Mouse (Mus musculus): ENCODE data around the gene Upk1b. TPM values are rescaled to one million over a fixed set of nuclear protein-coding genes. Genes with fewer than 3 reads are reported as not detected.
A peak's percentile ranks its signal among the peaks of the same experiment; 100 is the strongest.

Gene Upk1b
- total and polyA plus RNA-seq, 2 experiments from 2014 or later, result 1.2 to 2.0 TPM

DNA sequence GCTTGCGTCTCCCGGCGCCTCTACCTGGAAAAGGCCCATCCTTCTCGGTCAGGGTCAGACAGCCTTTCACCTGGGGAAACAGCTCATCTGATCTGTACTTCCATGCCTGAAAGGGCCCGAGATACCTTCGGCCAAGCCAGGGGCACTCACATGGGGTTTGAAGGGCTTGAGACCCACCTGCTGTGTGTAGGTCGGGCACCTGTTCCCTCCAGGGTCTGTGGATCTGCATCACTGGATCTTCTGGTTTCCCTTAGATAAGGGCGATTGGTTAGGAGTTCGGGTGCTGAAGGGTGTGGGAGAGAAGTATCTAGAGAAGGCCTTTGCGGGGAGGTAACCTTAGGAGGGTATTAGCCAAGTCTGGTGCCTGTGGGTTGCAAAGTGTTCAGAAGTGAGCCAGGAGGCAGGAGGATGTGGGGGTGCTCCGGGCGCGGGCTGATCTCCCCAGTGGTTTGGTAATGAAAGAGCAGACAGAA lies 57.4 kb downstream of the Upk1b start:
- peak overlapping the region; percentile 74 for H3K9ac ChIP-seq (replicated peaks; ENCODE audit: low read length)
- H3K4me2 ChIP-seq (ENCODE audit: low read depth, low read length), result peak overlapping the region; percentile 89
- H3K4me3 ChIP-seq (ENCODE audit: low read length), result peak overlapping the region; percentile 88
- peak; percentile 70 for ATAC-seq
- no peaks in the 10 kb centered on the region for H3K27me3 ChIP-seq (ENCODE audit: insufficient read depth, low read length)
- H3K27ac ChIP-seq, result peak overlapping the region; percentile 79; the same call in 1 of the 2 replicates
- H3K9me3 ChIP-seq (ENCODE audit: low read length), result no peaks in the 10 kb centered on the region
- under 1% methylated on average over 13 of the region's 13 CpGs for WGBS
- no peaks in the 10 kb centered on the region for H3K4me1 ChIP-seq (ENCODE audit: insufficient read depth, low read length)
- H3K36me3 ChIP-seq (ENCODE audit: insufficient read depth, low read length), result no peaks in the 10 kb centered on the region
- no peak for TF ChIP-seq CTCF (IDR thresholded peaks at IDR 0.05; ENCODE audit: low read depth)
- DNase-seq (ENCODE audit: low spot score), result peak; percentile 42

DNA sequence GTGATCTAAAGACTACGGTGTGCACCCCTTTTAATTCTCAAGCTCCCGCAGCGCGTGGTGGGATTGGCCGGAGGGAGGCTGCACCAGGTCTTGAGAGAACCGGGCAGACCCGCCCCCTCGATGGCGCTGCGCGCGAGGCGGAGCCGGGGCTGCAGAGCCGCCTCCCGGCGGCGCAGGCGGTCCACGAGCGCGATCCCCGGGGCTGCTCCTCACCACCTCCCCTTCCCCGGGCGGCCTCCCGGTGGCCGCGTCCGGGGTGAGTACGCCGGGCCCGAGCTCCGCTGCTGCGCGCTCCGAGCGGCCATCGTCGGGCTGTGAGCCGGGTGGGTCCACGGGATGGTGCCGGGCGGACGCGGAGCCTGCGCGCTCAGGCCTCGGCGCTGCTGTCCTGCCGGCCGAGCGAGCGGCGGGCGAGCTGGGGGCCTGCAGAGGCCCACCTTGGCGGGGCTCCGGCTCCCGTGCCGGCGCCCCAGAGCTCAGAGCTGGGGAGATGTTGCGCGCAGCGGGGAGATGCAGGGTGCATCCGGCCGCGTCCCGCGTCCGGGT lies 57.9 kb downstream of the Upk1b start, which contains the start of gene B4galt4:
Gene B4galt4, plus strand, starts transcription at position 152 of the 546 bp plus-strand sequence.
- WGBS, result under 1% methylated on average over 63 of the region's 69 CpGs
- no peaks in the 10 kb centered on the region for H3K27me3 ChIP-seq (ENCODE audit: insufficient read depth, low read length)
- DNase-seq (ENCODE audit: low spot score), result peak; percentile 82
- H3K4me1 ChIP-seq (ENCODE audit: insufficient read depth, low read length), result no peaks in the 10 kb centered on the region
- H3K4me2 ChIP-seq (ENCODE audit: low read depth, low read length), result peak within 1 kb of the TSS; percentile 89
- H3K36me3 ChIP-seq (ENCODE audit: insufficient read depth, low read length), result no peaks in the 10 kb centered on the region
- peak; percentile 95 for ATAC-seq
- peak within 1 kb of the TSS; percentile 74 for H3K9ac ChIP-seq (replicated peaks; ENCODE audit: low read length)
- TF ChIP-seq CTCF (IDR thresholded peaks at IDR 0.05; ENCODE audit: low read depth), result no peak
- no peaks in the 10 kb centered on the region for H3K9me3 ChIP-seq (ENCODE audit: low read length)
- H3K4me3 ChIP-seq (ENCODE audit: low read length), result peak within 1 kb of the TSS; percentile 88
- peak within 1 kb of the TSS; percentile 79 for H3K27ac ChIP-seq

DNA sequence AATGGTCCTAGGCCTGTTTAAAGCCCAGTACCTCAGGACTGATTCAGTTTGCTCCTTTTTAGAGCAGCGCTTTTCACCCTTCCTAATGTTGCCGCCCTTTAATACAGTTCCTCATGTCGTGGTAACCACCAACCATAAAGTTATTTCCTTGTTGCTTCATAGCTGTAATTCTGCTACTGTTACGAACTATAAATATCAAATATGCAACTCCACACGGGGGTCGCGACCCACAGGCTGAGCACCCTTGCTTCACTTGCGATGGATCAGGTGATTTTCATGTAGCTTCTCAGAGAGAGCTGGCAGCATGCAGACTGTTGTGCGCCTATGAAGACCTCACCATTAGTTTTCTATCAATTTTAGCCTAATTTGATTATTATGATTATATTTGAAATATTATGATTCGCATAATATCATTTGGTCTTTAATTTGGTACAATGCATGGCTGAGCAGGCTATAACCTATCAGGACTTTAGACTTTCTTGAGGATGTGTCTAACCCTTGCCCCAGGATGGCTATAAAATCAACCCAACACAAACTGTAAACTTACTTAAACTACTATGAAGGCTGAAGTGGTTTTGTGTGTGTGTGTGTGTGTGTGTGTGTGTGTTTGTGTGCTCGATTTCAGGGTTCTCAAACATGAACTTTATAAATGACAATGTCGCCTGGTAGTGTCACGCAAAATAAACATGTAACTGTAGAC lies 58.8 kb downstream of the Upk1b start:
- H3K4me1 ChIP-seq (ENCODE audit: insufficient read depth, low read length), result no peaks in the 10 kb centered on the region
- no peaks in the 10 kb centered on the region for H3K9me3 ChIP-seq (ENCODE audit: low read length)
- peak overlapping the region; percentile 89 for H3K4me2 ChIP-seq (ENCODE audit: low read depth, low read length)
- H3K9ac ChIP-seq (replicated peaks; ENCODE audit: low read length), result no peak overlapping the region
- whole genome bisulfite sequencing, result 82% methylated on average over 13 of the region's 13 CpGs
- 0 out of 2 replicates have a peak overlapping the region, but pooled peaks have one; percentile 79 for H3K27ac ChIP-seq
- no peak for TF ChIP-seq CTCF (IDR thresholded peaks at IDR 0.05; ENCODE audit: low read depth)
- DNase-seq (ENCODE audit: low spot score) (no peak), ATAC-seq (no peak)
- peak overlapping the region; percentile 88 for H3K4me3 ChIP-seq (ENCODE audit: low read length)
- no peaks in the 10 kb centered on the region for H3K36me3 ChIP-seq (ENCODE audit: insufficient read depth, low read length)
- no peaks in the 10 kb centered on the region for H3K27me3 ChIP-seq (ENCODE audit: insufficient read depth, low read length)

DNA sequence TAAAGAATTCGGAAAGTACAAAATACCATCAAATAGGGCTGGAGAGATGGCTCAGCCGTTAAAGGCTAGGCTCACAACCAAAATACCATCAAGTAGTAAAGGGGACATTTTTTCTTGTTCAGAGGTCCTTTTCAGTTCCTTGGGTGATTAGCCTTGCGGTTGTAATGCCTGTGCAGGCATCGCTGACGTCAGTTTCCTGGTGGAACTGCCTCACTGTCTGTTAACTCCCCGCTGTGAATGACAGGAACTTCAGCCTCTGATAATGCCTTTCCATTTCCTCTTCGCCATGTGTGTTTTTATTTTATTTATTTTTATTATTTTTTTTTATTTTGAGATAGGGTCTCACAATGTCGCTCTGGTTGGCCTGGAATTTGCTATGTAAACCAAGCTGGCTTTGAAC lies 69.2 kb downstream of the Upk1b start:
- no peak for DNase-seq (ENCODE audit: low spot score)
- Histone ChIP-seq H3K36me3 (ENCODE audit: insufficient read depth, low read length) (no peaks in the 10 kb centered on the region), H3K9ac (replicated peaks; ENCODE audit: low read length) (no peak overlapping the region), H3K27ac (no peak overlapping the region), H3K4me1 (ENCODE audit: insufficient read depth, low read length) (no peaks in the 10 kb centered on the region), H3K4me2 (ENCODE audit: low read depth, low read length) (no peak overlapping the region), H3K4me3 (ENCODE audit: low read length) (no peak overlapping the region), H3K27me3 (ENCODE audit: insufficient read depth, low read length) (no peaks in the 10 kb centered on the region), H3K9me3 (ENCODE audit: low read length) (no peaks in the 10 kb centered on the region)
- no peak for ATAC-seq
- WGBS, result 65% methylated on average over 8 of the region's 8 CpGs
- no peak for TF ChIP-seq CTCF (IDR thresholded peaks at IDR 0.05; ENCODE audit: low read depth)

DNA sequence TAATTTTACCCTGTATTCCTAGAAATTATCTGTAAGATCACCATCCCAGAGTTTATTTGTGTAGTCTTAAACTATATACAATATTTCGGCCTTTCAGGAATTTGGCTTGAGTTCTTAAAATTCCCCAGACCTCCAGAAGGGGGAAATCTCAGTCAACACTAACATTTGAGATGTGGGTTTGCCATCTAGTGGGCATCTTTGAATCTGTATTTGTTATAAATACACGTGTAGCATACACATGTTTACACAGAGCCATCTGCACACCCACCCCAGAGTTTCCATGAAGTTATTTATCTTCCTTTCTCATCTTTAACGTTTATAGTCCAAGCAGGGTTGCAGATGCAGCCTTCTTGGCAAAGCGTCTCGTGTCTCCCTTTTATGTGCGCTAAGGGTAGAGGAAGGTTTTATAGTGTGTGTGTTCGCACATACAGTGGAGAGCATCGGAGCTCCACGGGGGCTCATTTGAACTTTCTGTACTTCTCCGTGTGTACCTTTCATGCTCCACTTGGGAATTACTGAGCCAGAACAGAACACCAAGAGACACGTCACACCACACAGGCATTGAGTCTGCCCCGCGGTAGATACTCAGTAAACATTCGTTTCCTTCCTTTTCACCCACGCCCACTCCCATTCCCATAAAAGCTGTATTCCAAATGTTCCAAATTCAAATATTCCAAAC lies 70.4 kb downstream of the Upk1b start:
- no peaks in the 10 kb centered on the region for H3K36me3 ChIP-seq (ENCODE audit: insufficient read depth, low read length)
- no peak overlapping the region for H3K4me3 ChIP-seq (ENCODE audit: low read length)
- H3K4me1 ChIP-seq (ENCODE audit: insufficient read depth, low read length), result no peaks in the 10 kb centered on the region
- H3K4me2 ChIP-seq (ENCODE audit: low read depth, low read length), result peak overlapping the region; percentile 10; the same call in 1 of the 2 replicates
- TF ChIP-seq CTCF (IDR thresholded peaks at IDR 0.05; ENCODE audit: low read depth), result peak; percentile 88
- no peak overlapping the region for H3K27ac ChIP-seq
- ATAC-seq, result peak; percentile 84
- no peak overlapping the region for H3K9ac ChIP-seq (replicated peaks; ENCODE audit: low read length)
- no peaks in the 10 kb centered on the region for H3K27me3 ChIP-seq (ENCODE audit: insufficient read depth, low read length)
- DNase-seq (ENCODE audit: low spot score), result peak; percentile 86
- H3K9me3 ChIP-seq (ENCODE audit: low read length), result no peaks in the 10 kb centered on the region
- WGBS, result 58% methylated on average over 15 of the region's 15 CpGs

DNA sequence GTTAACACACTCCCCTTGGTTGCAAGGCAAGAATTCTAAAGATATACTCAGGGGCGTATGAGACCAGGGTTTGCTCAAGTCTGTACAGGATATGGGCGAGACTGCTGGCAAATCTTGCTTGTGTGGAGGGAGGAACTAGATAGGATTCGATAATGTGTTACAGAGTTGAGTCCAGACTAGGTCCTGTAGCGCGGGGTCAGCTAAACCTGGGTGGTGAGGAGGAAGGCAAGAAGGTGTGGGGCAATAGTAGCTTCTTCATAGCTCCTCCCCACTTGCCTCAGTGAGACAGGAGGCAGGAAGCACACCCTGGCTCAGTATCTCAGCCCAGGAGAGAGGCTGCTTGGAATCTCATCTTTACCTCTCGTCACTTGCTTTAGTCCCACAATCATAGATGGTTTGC lies 71.0 kb downstream of the Upk1b start:
- Histone ChIP-seq H3K36me3 (ENCODE audit: insufficient read depth, low read length) (no peaks in the 10 kb centered on the region), H3K9ac (replicated peaks; ENCODE audit: low read length) (no peak overlapping the region), H3K27ac (no peak overlapping the region), H3K4me3 (ENCODE audit: low read length) (no peak overlapping the region), H3K9me3 (ENCODE audit: low read length) (no peaks in the 10 kb centered on the region), H3K4me1 (ENCODE audit: insufficient read depth, low read length) (no peaks in the 10 kb centered on the region), H3K4me2 (ENCODE audit: low read depth, low read length) (no peak overlapping the region), H3K27me3 (ENCODE audit: insufficient read depth, low read length) (no peaks in the 10 kb centered on the region)
- ATAC-seq, result no peak
- no peak for DNase-seq (ENCODE audit: low spot score)
- no peak for TF ChIP-seq CTCF (IDR thresholded peaks at IDR 0.05; ENCODE audit: low read depth)
- 80% methylated on average over 6 of the region's 6 CpGs for WGBS
